Mouse (Mus musculus): ENCODE data around the gene Serpina3i.

DNA sequence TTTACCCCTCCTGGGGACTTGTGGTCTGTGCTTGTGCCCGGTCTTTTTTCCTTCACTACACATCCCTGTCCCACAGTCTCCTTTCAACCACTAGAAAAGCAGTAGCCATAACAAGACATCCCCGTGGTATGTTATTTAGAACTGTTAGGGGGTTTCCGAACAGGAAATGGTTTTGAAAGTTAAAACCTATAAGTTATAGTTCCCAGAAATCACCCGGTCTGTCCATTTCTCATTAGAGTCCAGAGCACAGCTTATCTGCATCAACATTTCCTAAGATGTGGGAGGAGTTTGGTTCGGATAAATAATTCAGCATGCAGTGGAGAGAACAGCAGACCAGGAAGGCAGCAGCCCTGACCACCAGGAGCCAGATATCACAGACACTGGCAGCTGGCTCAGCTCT lies 27.0 kb upstream of the Serpina3i start, which contains the start of gene Serpina3g:
- TF ChIP-seq POLR2A (IDR thresholded peaks at IDR 0.05; ENCODE audit: insufficient read depth, low read depth, low read length) = no peak
- TF ChIP-seq CTCF (IDR thresholded peaks at IDR 0.05; ENCODE audit: insufficient read depth, low read depth, low read length) = no peak

All from olfactory bulb, adult 2 months (tissue).